Mouse (Mus musculus) limb, embryonic 11.5 days (tissue): Measurements from ENCODE around the gene Bysl. TPM values are rescaled to one million over a fixed set of nuclear protein-coding genes. Genes with fewer than 3 reads are reported as not detected.
"Not testable (repeated sequence)": the region's sequence is repeated elsewhere in the genome, so short reads cannot be mapped to it uniquely, and the experiment has no call there.

Experiments
- ATAC-seq: fragments of 200-750 bp; cut with Nextera tagmentation; 2 replicates; pipeline ENCODE4 v1.8.0; 2017; ENCODE audit warnings: low read depth; ENCODE audit not compliant: insufficient number of reproducible peaks, low FRiP score, low TSS enrichment
- DNase-seq: peaks from one replicate; pipeline ENCODE4 v3.0.0-alpha.2; 2015; ENCODE audit warnings: low spot score
- H3K27ac ChIP-seq: fragments of 300-500 bp; sonication (generic); replicated peaks from 2 replicates; pipeline ENCODE4 v1.5.1; 2014; ENCODE audit warnings: low read depth, mild to moderate bottlenecking, low read length
- H3K27me3 ChIP-seq: fragments of 300-500 bp; sonication (generic); 2 replicates; pipeline ENCODE4 v1.6.1; 2014; ENCODE audit warnings: mild to moderate bottlenecking, low read length, mixed read lengths; ENCODE audit not compliant: control insufficient read depth, insufficient read depth
- H3K36me3 ChIP-seq: fragments of 300-500 bp; sonication (generic); 2 replicates; pipeline ENCODE4 v1.6.1; 2014; ENCODE audit warnings: mild to moderate bottlenecking, low read length, moderate library complexity, mixed read lengths; ENCODE audit not compliant: control insufficient read depth, insufficient read depth
- H3K4me1 ChIP-seq: fragments of 300-500 bp; sonication (generic); 2 replicates; pipeline ENCODE4 v1.6.1; 2014; ENCODE audit warnings: low read length, mixed read lengths; ENCODE audit not compliant: control insufficient read depth, insufficient read depth
- H3K4me2 ChIP-seq: fragments of 300-500 bp; sonication (generic); 2 replicates; pipeline ENCODE4 v1.6.1; 2014; ENCODE audit warnings: low read depth, mild to moderate bottlenecking, moderate library complexity; ENCODE audit not compliant: severe bottlenecking
- H3K4me3 ChIP-seq: fragments of 300-500 bp; sonication (generic); 2 replicates; pipeline ENCODE4 v1.5.1; 2014; ENCODE audit warnings: low read depth, low read length
- H3K9ac ChIP-seq: fragments of 300-500 bp; sonication (generic); 2 replicates; pipeline ENCODE4 v1.6.1; 2014; ENCODE audit warnings: mild to moderate bottlenecking, low read length
- H3K9me3 ChIP-seq: fragments of 300-500 bp; sonication (generic); 2 replicates; pipeline ENCODE4 v1.6.1; 2016; ENCODE audit warnings: low read length; ENCODE audit not compliant: control insufficient read depth
- WGBS: fragments of 180-500 bp; shearing (Covaris S2); extraction: QIAGEN DNeasy Blood & Tissue Kit; methylation state at CpG from one replicate; pipeline ENCODE4 v1.1.7; 2014; 5-methylcytosine and 5-hydroxymethylcytosine counted together
- polyA plus RNA-seq: library from polyadenylated mRNA; unstranded; fragments of >200 nt; fragmentation: Nextera tagmentation; extraction: Ambion mirVana; gene quantifications from 2 replicates; pipeline ENCODE4 v1.2.1, GENCODE M21; 2014

Gene Bysl
- polyA plus RNA-seq, 1 experiment from 2014 or later = 30.7 TPM

- 89% methylated on average over 5 of the region's 5 CpGs for WGBS
- DNase-seq = no peak
Observed at GRCm38 (mm10) chr17:47626031-47626430, 14.7 kb upstream of the Bysl start.

GRCm38 (mm10) chr17:47625088-47625487 lies 13.8 kb upstream of the Bysl start:
- 98% methylated on average over 2 of the region's 2 CpGs for WGBS
- H3K9ac ChIP-seq = no peak overlapping the region
- H3K9me3 ChIP-seq = no peaks in the 10 kb centered on the region
- DNase-seq (no peak), ATAC-seq (no peak)
- no peak overlapping the region for H3K4me3 ChIP-seq
- H3K4me1 ChIP-seq = peaks cover under 1% of the 10 kb centered on the region; the same call in 1 of the 2 replicates
- H3K36me3 ChIP-seq = peaks cover 25% of the 10 kb centered on the region
- no peak overlapping the region for H3K4me2 ChIP-seq
- H3K27me3 ChIP-seq = no peaks in the 10 kb centered on the region
- no peak overlapping the region for H3K27ac ChIP-seq

More at GRCm38 (mm10) chr17:47626031-47626430, 14.7 kb upstream of the Bysl start:
- no peak overlapping the region for H3K4me2 ChIP-seq
- H3K4me3 ChIP-seq = no peak overlapping the region
- no peaks in the 10 kb centered on the region for H3K27me3 ChIP-seq
- H3K4me1 ChIP-seq = peaks cover 10% of the 10 kb centered on the region
- H3K36me3 ChIP-seq = peaks cover 25% of the 10 kb centered on the region
- no peak overlapping the region for H3K27ac ChIP-seq
- ATAC-seq = no peak
- H3K9ac ChIP-seq = no peak overlapping the region
- H3K9me3 ChIP-seq = no peaks in the 10 kb centered on the region

DNA sequence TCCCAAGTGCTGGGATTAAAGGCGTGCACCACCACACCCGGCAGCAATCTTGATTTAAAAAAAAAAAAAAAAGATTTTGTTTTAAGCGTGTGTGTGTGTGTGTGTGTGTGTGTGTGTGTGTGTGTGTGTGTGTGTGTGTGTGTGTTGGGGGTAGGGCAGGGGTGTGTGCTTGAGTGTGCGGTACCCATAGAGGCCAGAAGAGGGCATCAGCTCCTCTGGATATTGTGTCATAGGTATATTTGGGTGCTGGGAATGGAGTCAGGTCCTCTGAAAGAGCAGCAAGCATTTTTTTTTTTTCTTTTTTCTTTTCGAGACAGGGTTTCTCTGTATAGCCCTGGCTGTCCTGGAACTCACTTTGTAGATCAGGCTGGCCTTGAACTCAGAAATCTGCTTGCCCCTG lies 13.3 kb upstream of the Bysl start:
- not testable (repeated sequence) for H3K27me3 ChIP-seq, H3K4me2 ChIP-seq, H3K4me3 ChIP-seq, H3K9me3 ChIP-seq, H3K27ac ChIP-seq, H3K4me1 ChIP-seq, ATAC-seq, H3K9ac ChIP-seq, DNase-seq
- WGBS = 95% methylated on average over 5 of the region's 5 CpGs
- H3K36me3 ChIP-seq = peaks cover 25% of the 10 kb centered on the region

GRCm38 (mm10) chr17:47622912-47623554 lies 11.7 kb upstream of the Bysl start:
- Histone ChIP-seq H3K27ac (no peak overlapping the region), H3K4me3 (no peak overlapping the region), H3K36me3 (peaks cover 31% of the 10 kb centered on the region), H3K4me1 (no peaks in the 10 kb centered on the region; the same call in 1 of the 2 replicates), H3K9me3 (no peaks in the 10 kb centered on the region), H3K27me3 (no peaks in the 10 kb centered on the region), H3K4me2 (no peak overlapping the region), H3K9ac (no peak overlapping the region)
- DNase-seq (no peak), ATAC-seq (no peak)
- WGBS = 95% methylated on average over 14 of the region's 14 CpGs

GRCm38 (mm10) chr17:47618556-47619311 lies 7.4 kb upstream of the Bysl start:
- Histone ChIP-seq H3K27ac (no peak overlapping the region), H3K9ac (no peak overlapping the region), H3K4me2 (no peak overlapping the region), H3K27me3 (no peaks in the 10 kb centered on the region), H3K36me3 (peaks cover 29% of the 10 kb centered on the region; the same call in 1 of the 2 replicates), H3K4me3 (no peak overlapping the region), H3K9me3 (no peaks in the 10 kb centered on the region), H3K4me1 (no peaks in the 10 kb centered on the region)
- DNase-seq (no peak), ATAC-seq (no peak)
- WGBS = 91% methylated on average over 13 of the region's 13 CpGs

GRCm38 (mm10) chr17:47617605-47618307 lies 6.5 kb upstream of the Bysl start:
- Histone ChIP-seq H3K9me3 (no peaks in the 10 kb centered on the region), H3K27ac (no peak overlapping the region), H3K27me3 (no peaks in the 10 kb centered on the region), H3K9ac (no peak overlapping the region), H3K36me3 (peaks cover 19% of the 10 kb centered on the region; the same call in 1 of the 2 replicates), H3K4me2 (no peak overlapping the region), H3K4me1 (no peaks in the 10 kb centered on the region), H3K4me3 (no peak overlapping the region)
- DNase-seq (no peak), ATAC-seq (no peak)
- WGBS = 92% methylated on average over 9 of the region's 9 CpGs

DNA sequence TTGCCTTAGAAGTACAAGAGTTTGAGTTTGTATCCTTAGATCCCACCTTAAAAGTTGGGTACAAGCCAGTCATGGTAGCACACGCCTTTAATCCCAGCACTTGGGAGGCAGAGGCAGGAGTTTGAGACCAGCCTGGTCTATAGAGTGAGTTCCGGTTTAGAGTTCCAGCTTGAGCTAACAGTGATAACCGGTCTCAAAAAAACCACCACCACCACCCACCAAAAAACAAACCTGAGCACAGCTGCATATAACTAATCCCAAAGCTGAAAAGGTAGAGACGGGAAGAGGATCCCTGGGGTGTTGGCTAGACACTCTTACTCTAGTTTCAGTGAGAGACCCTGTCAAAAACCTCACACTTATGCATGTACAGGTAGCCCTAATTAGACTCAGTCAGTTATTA lies 5.4 kb upstream of the Bysl start:
- no peak overlapping the region for H3K27ac ChIP-seq
- H3K4me2 ChIP-seq = no peak overlapping the region
- H3K36me3 ChIP-seq = peaks cover 13% of the 10 kb centered on the region; the same call in 1 of the 2 replicates
- no peaks in the 10 kb centered on the region for H3K9me3 ChIP-seq
- no peak overlapping the region for H3K4me3 ChIP-seq
- H3K27me3 ChIP-seq = no peaks in the 10 kb centered on the region
- WGBS = 93% methylated on average over 4 of the region's 4 CpGs
- DNase-seq (no peak), ATAC-seq (no peak)
- peaks cover 3% of the 10 kb centered on the region; the same call in 1 of the 2 replicates for H3K4me1 ChIP-seq
- H3K9ac ChIP-seq = no peak overlapping the region

- DNase-seq (no peak), ATAC-seq (no peak)
- H3K27ac ChIP-seq = no peak overlapping the region
- no peak overlapping the region for H3K9ac ChIP-seq
- no peaks in the 10 kb centered on the region for H3K27me3 ChIP-seq
- H3K4me3 ChIP-seq = no peak overlapping the region
- no peak overlapping the region for H3K4me2 ChIP-seq
- no peaks in the 10 kb centered on the region for H3K9me3 ChIP-seq
- WGBS = 93% methylated on average over 8 of the region's 8 CpGs
- peaks cover 13% of the 10 kb centered on the region; the same call in 1 of the 2 replicates for H3K36me3 ChIP-seq
- H3K4me1 ChIP-seq = peaks cover 3% of the 10 kb centered on the region; the same call in 1 of the 2 replicates
Observed at GRCm38 (mm10) chr17:47616119-47616518, 4.8 kb upstream of the Bysl start.
